Comparison of ENCODE assay signal across 22 mouse cellular contexts in genomic region chr4:126553685-126554084, GRCm38 (mm10). TPM values are rescaled to one million over a fixed set of nuclear protein-coding genes. Genes with fewer than 3 reads are reported as not detected.
A peak's percentile ranks its signal among the peaks of the same experiment; 100 is the strongest.
DNase-seq lines count a peak whose midpoint lies in the region; ATAC-seq and TF ChIP-seq lines count a peak whose summit lies in the region.
"Had no signal": no experiment of that assay in that cellular context is flagged by ENCODE, and none has a peak within 500 bp of the region (broad histone marks: within the 10 kb centered on the region; RNA-seq: fewer than 3 reads in every experiment).

No protein-coding gene starts in this region.

- 89% methylated on average over 1 of the region's 1 CpGs for WGBS in intestine, postnatal 0 days
- 79% methylated on average over 1 of the region's 1 CpGs for WGBS in intestine, embryonic 16.5 days
- 76% methylated on average over 1 of the region's 1 CpGs for WGBS in liver, postnatal 0 days (ENCODE audit: insufficient replicate concordance)
- WGBS in liver, embryonic 12.5 days (ENCODE audit: insufficient replicate concordance) = 66% methylated on average over 1 of the region's 1 CpGs
- 82% methylated on average over 1 of the region's 1 CpGs for WGBS in stomach, postnatal 0 days

- no peaks in the 10 kb centered on the region for H3K36me3 ChIP-seq in intestine, postnatal 0 days (ENCODE audit: control insufficient read depth, insufficient read depth)
- H3K36me3 ChIP-seq in intestine, embryonic 16.5 days (ENCODE audit: control insufficient read depth, insufficient read depth, low read length) = no peaks in the 10 kb centered on the region
- no peaks in the 10 kb centered on the region for H3K36me3 ChIP-seq in liver, postnatal 0 days (replicated peaks; ENCODE audit: insufficient read depth, low read length)
- peaks cover 5% of the 10 kb centered on the region for H3K36me3 ChIP-seq in liver, embryonic 12.5 days
- H3K36me3 ChIP-seq in E14TG2a.4 (ENCODE audit: insufficient read depth, low read length) = no peaks in the 10 kb centered on the region
- no peaks in the 10 kb centered on the region for H3K36me3 ChIP-seq in stomach, postnatal 0 days (ENCODE audit: control insufficient read depth, insufficient read depth, low read length)
- H3K36me3 ChIP-seq: embryonic facial prominence, embryonic 13.5 days; forebrain, embryonic 15.5 days; heart, embryonic 15.5 days; hindbrain, embryonic 12.5 days; midbrain, embryonic 15.5 days had no signal

- H3K27ac ChIP-seq in intestine, postnatal 0 days (ENCODE audit: low read depth, low read length) = no peak overlapping the region
- no peak overlapping the region for H3K27ac ChIP-seq in intestine, embryonic 16.5 days (ENCODE audit: low read length)
- no peak overlapping the region for H3K27ac ChIP-seq in liver, postnatal 0 days (ENCODE audit: low read depth)
- H3K27ac ChIP-seq in liver, embryonic 12.5 days = no peak overlapping the region
- H3K27ac ChIP-seq in stomach, postnatal 0 days (replicated peaks) = no peak overlapping the region
- H3K27ac ChIP-seq: embryonic facial prominence, embryonic 13.5 days; forebrain, embryonic 10.5 days; forebrain, embryonic 15.5 days; heart, embryonic 15.5 days; hindbrain, embryonic 12.5 days; kidney, embryonic 15.5 days; midbrain, embryonic 15.5 days had no signal

- H3K4me3 ChIP-seq in intestine, postnatal 0 days (ENCODE audit: low read depth, low read length) = no peak overlapping the region
- H3K4me3 ChIP-seq in intestine, embryonic 16.5 days (ENCODE audit: low read length) = no peak overlapping the region
- H3K4me3 ChIP-seq in liver, postnatal 0 days (ENCODE audit: low read depth, low read length) = no peak overlapping the region
- no peak overlapping the region for H3K4me3 ChIP-seq in liver, embryonic 12.5 days
- no peak overlapping the region for H3K4me3 ChIP-seq in E14TG2a.4 (replicated peaks; ENCODE audit: low read length)
- no peak overlapping the region for H3K4me3 ChIP-seq in stomach, postnatal 0 days (ENCODE audit: low read depth, low read length)
- H3K4me3 ChIP-seq: embryonic facial prominence, embryonic 13.5 days; forebrain, embryonic 10.5 days; forebrain, embryonic 15.5 days; heart, embryonic 15.5 days; hindbrain, embryonic 12.5 days; kidney, embryonic 15.5 days; midbrain, embryonic 15.5 days had no signal

- H3K4me1 ChIP-seq in intestine, postnatal 0 days (replicated peaks; ENCODE audit: control insufficient read depth, insufficient read depth, low read length) = no peaks in the 10 kb centered on the region
- H3K4me1 ChIP-seq in intestine, embryonic 16.5 days (ENCODE audit: control insufficient read depth, insufficient read depth, low read length) = peaks cover 7% of the 10 kb centered on the region
- H3K4me1 ChIP-seq in liver, postnatal 0 days (ENCODE audit: insufficient read depth) = 0 out of 2 replicates have a peak, but pooled peaks cover 8% of the 10 kb centered on the region
- H3K4me1 ChIP-seq in liver, embryonic 12.5 days = peaks cover 20% of the 10 kb centered on the region
- peaks cover 15% of the 10 kb centered on the region for H3K4me1 ChIP-seq in E14TG2a.4 (replicated peaks; ENCODE audit: low read depth, low read length)
- no peaks in the 10 kb centered on the region for H3K4me1 ChIP-seq in stomach, postnatal 0 days (replicated peaks; ENCODE audit: control insufficient read depth, insufficient read depth)

- no peak for DNase-seq in liver, postnatal 0 days
- no peak for DNase-seq in stomach, postnatal 0 days (ENCODE audit: low spot score)
- no peak for DNase-seq in urinary bladder, adult 18-20 months (ENCODE audit: low spot score in 2 of 2)
- DNase-seq: cerebellum, postnatal 10 days; gastrocnemius, postnatal 10 days; kidney, adult 11 months; kidney, postnatal 36 days; layer of hippocampus, postnatal 36 days; liver; lung, postnatal 4 days had no signal

- TF ChIP-seq CTCF in intestine, postnatal 0 days (IDR thresholded peaks at IDR 0.05; ENCODE audit: low read depth) = peak; percentile 22; the same call in 1 of the 2 replicates
- 0 out of 2 replicates have a peak, but pooled peaks have one; percentile 21 for TF ChIP-seq CTCF in liver, postnatal 0 days (IDR thresholded peaks at IDR 0.05; ENCODE audit: low read depth)
- TF ChIP-seq CTCF in E14TG2a.4 (conservative IDR thresholded peaks at IDR 0.05; ENCODE audit: low read length) = peak; percentile 26
- TF ChIP-seq CTCF in stomach, postnatal 0 days (IDR thresholded peaks at IDR 0.05; ENCODE audit: low read depth) = peak; percentile 28; the same call in 1 of the 2 replicates

- H3K9me3 ChIP-seq in intestine, postnatal 0 days (ENCODE audit: control insufficient read depth) = no peaks in the 10 kb centered on the region
- H3K9me3 ChIP-seq in intestine, embryonic 16.5 days (ENCODE audit: control insufficient read depth, low read length) = no peaks in the 10 kb centered on the region
- no peaks in the 10 kb centered on the region for H3K9me3 ChIP-seq in liver, postnatal 0 days (ENCODE audit: low read length)
- no peaks in the 10 kb centered on the region for H3K9me3 ChIP-seq in liver, embryonic 12.5 days (replicated peaks)
- no peaks in the 10 kb centered on the region for H3K9me3 ChIP-seq in E14TG2a.4 (ENCODE audit: low read length)
- H3K9me3 ChIP-seq in stomach, postnatal 0 days (ENCODE audit: control insufficient read depth, low read length) = no peaks in the 10 kb centered on the region
- H3K9me3 ChIP-seq: embryonic facial prominence, embryonic 13.5 days; forebrain, embryonic 10.5 days; forebrain, embryonic 15.5 days; heart, embryonic 15.5 days; hindbrain, embryonic 12.5 days; kidney, embryonic 15.5 days; midbrain, embryonic 15.5 days had no signal

- ATAC-seq in intestine, postnatal 0 days = no peak
- no peak for ATAC-seq in intestine, embryonic 16.5 days
- no peak for ATAC-seq in liver, postnatal 0 days
- ATAC-seq in liver, embryonic 12.5 days = no peak
- no peak for ATAC-seq in stomach, postnatal 0 days (ENCODE audit: low FRiP score, low TSS enrichment)
- ATAC-seq: forebrain, embryonic 15.5 days; lung, postnatal 0 days; midbrain, embryonic 15.5 days had no signal

- no peak overlapping the region for H3K9ac ChIP-seq in intestine, postnatal 0 days (ENCODE audit: low read depth, low read length)
- no peak overlapping the region for H3K9ac ChIP-seq in intestine, embryonic 16.5 days (ENCODE audit: low read depth, low read length)
- no peak overlapping the region for H3K9ac ChIP-seq in liver, postnatal 0 days (replicated peaks)
- H3K9ac ChIP-seq in liver, embryonic 12.5 days = no peak overlapping the region
- H3K9ac ChIP-seq in stomach, postnatal 0 days (ENCODE audit: low read length) = no peak overlapping the region
- H3K9ac ChIP-seq: embryonic facial prominence, embryonic 13.5 days; forebrain, embryonic 15.5 days; heart, embryonic 15.5 days; hindbrain, embryonic 12.5 days; kidney, embryonic 15.5 days; midbrain, embryonic 15.5 days had no signal

- no peak for TF ChIP-seq EP300 in liver, postnatal 0 days (IDR thresholded peaks at IDR 0.05; ENCODE audit: low read depth)
- TF ChIP-seq EP300 in stomach, postnatal 0 days (optimal IDR thresholded peaks at IDR 0.05) = no peak

- 0 out of 2 replicates have a peak, but pooled peaks cover 2% of the 10 kb centered on the region for H3K27me3 ChIP-seq in intestine, postnatal 0 days (replicated peaks; ENCODE audit: control insufficient read depth, insufficient read depth, low read length)
- H3K27me3 ChIP-seq in intestine, embryonic 16.5 days (replicated peaks; ENCODE audit: control insufficient read depth, insufficient read depth, low read length) = no peaks in the 10 kb centered on the region
- H3K27me3 ChIP-seq in liver, postnatal 0 days (ENCODE audit: insufficient read depth, low read length) = no peaks in the 10 kb centered on the region
- H3K27me3 ChIP-seq in liver, embryonic 12.5 days (replicated peaks) = 0 out of 2 replicates have a peak, but pooled peaks cover 5% of the 10 kb centered on the region
- 0 out of 2 replicates have a peak, but pooled peaks cover 3% of the 10 kb centered on the region for H3K27me3 ChIP-seq in E14TG2a.4 (ENCODE audit: insufficient read depth, low read length)
- H3K27me3 ChIP-seq in stomach, postnatal 0 days (ENCODE audit: control insufficient read depth, insufficient read depth, low read length) = no peaks in the 10 kb centered on the region
- H3K27me3 ChIP-seq: embryonic facial prominence, embryonic 13.5 days; forebrain, embryonic 15.5 days; heart, embryonic 15.5 days; hindbrain, embryonic 12.5 days; midbrain, embryonic 15.5 days had no signal

- H3K4me2 ChIP-seq in intestine, postnatal 0 days (replicated peaks; ENCODE audit: low read depth) = no peak overlapping the region
- H3K4me2 ChIP-seq in intestine, embryonic 16.5 days (ENCODE audit: low read depth, low read length) = no peak overlapping the region
- H3K4me2 ChIP-seq in liver, postnatal 0 days (ENCODE audit: low read depth, low read length) = no peak overlapping the region
- H3K4me2 ChIP-seq in liver, embryonic 12.5 days = no peak overlapping the region
- no peak overlapping the region for H3K4me2 ChIP-seq in stomach, postnatal 0 days (replicated peaks; ENCODE audit: low read depth)
- H3K4me2 ChIP-seq: embryonic facial prominence, embryonic 13.5 days; forebrain, embryonic 15.5 days; heart, embryonic 15.5 days; hindbrain, embryonic 12.5 days; midbrain, embryonic 15.5 days had no signal

RNA-seq across cellular contexts. Expression of gene Clspn, which starts 3.0 kb away (rescaled TPM):
- 8.3 and 10.2 TPM in 2 replicates for polyA plus RNA-seq in intestine, postnatal 0 days (2015; fragmentation: Nextera tagmentation; extraction: Ambion mirVana)
- 20.8 and 26.5 TPM in 2 replicates for polyA plus RNA-seq in intestine, embryonic 16.5 days (2015; fragmentation: Nextera tagmentation; extraction: Ambion mirVana)
- 17.2 and 20.6 TPM in 2 replicates for polyA plus RNA-seq in liver, postnatal 0 days (2015; fragmentation: Nextera tagmentation; extraction: Ambion mirVana)
- 44.4 and 44.5 TPM in 2 replicates for polyA plus RNA-seq in liver, embryonic 12.5 days (2016; fragmentation: Nextera tagmentation; extraction: Ambion mirVana)
- 5.9 and 8.9 TPM in 2 replicates for polyA plus RNA-seq in stomach, postnatal 0 days (2015; fragmentation: Nextera tagmentation; extraction: Ambion mirVana)

RNA-seq across cellular contexts. Expression of gene Ago4, which starts 20.4 kb away (rescaled TPM):
- 0.90 and 1.1 TPM in 2 replicates for polyA plus RNA-seq in intestine, postnatal 0 days (2015; fragmentation: Nextera tagmentation; extraction: Ambion mirVana)
- polyA plus RNA-seq in intestine, embryonic 16.5 days (2015; fragmentation: Nextera tagmentation; extraction: Ambion mirVana) = 0.65 and 0.86 TPM in 2 replicates
- polyA plus RNA-seq in liver, postnatal 0 days (2015; fragmentation: Nextera tagmentation; extraction: Ambion mirVana) = 0.38 and 0.63 TPM in 2 replicates
- 0.23 and 0.37 TPM in 2 replicates for polyA plus RNA-seq in liver, embryonic 12.5 days (2016; fragmentation: Nextera tagmentation; extraction: Ambion mirVana)
- 1.6 and 1.7 TPM in 2 replicates for polyA plus RNA-seq in stomach, postnatal 0 days (2015; fragmentation: Nextera tagmentation; extraction: Ambion mirVana)

RNA-seq across cellular contexts. Expression of gene 5730409E04Rik, which starts 55.9 kb away (rescaled TPM):
- polyA plus RNA-seq in intestine, postnatal 0 days (2015; fragmentation: Nextera tagmentation; extraction: Ambion mirVana) = 1.2 and 1.4 TPM in 2 replicates
- polyA plus RNA-seq in intestine, embryonic 16.5 days (2015; fragmentation: Nextera tagmentation; extraction: Ambion mirVana) = 1.7 and 1.9 TPM in 2 replicates
- 0.34 and 0.41 TPM in 2 replicates for polyA plus RNA-seq in liver, postnatal 0 days (2015; fragmentation: Nextera tagmentation; extraction: Ambion mirVana)
- polyA plus RNA-seq in liver, embryonic 12.5 days (2016; fragmentation: Nextera tagmentation; extraction: Ambion mirVana) = 0.26 and 0.44 TPM in 2 replicates
- polyA plus RNA-seq in stomach, postnatal 0 days (2015; fragmentation: Nextera tagmentation; extraction: Ambion mirVana) = 1.5 and 1.9 TPM in 2 replicates
